Mouse (Mus musculus) skeletal muscle tissue, adult 2 months (tissue): ENCODE data around the gene Akap5.

ENCODE experiments used
- DNase-seq: peaks from one replicate; pipeline ENCODE4 v3.0.0-alpha.2; 2012; ENCODE audit warnings: low read depth, low spot score

Akap5 gene

DNA sequence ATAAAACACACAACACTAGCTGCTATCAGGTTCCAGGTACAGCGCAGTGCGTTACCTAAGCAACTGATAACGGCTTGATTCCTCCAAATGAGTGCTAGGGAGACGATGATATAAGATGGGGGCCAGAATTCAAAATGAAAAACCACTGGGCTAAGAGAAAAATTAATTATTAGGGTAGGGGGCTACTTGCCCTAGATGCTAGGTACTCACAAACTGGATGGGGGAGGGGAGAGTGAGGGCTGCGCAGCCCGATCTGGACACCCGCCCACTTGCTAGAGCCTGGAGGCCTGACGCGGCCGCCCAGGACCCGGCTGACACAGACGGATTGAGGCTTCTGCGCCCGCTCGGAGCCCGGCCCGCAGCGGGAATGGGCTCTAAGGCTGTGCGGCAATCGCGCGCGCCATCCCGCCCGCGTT lies 44.1 kb downstream of the Akap5 start:
- DNase-seq = peak; percentile 38

DNA sequence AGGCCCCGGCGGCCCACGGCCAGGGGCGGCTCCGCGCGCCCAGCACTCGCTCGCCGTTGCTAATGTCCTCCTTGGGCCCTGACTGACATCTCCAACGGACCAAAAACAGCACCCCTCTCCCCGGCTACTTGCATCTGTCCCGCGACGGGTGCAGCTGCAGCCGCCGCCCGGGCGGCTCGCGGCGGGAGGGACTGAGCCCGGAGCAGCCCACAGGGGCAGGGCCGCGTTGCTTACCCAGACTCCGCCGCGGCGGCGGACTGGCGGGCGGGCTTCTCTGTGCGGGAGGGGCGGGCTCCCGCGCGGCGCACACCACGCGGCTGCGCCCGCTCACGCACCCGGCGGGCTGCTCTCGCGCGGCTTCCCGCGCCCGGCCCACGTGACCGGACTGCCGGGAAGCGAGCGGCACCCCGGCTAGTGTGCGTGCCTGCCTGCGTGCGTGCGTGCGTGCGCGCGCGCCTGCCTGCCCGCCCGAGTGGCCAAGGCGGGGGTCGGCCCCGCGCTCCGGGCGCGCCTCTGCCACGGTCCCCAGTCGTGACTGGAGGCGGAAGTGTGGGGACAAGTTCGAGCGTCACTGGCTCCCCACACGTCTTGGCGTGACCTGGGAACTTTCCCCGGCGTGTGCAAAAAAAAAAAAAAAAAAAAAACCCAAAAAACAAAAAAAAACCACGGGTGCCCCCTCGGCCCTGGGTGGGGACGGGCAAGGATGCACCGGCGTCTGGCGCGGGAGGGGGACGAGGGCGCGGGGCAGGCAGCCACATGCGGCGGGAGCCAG lies 44.7 kb downstream of the Akap5 start, which contains the start of gene Zbtb25:
Zbtb25 (minus strand) TSS at position 397 of the 772 bp plus-strand sequence.
- peak; percentile 90 for DNase-seq

DNA sequence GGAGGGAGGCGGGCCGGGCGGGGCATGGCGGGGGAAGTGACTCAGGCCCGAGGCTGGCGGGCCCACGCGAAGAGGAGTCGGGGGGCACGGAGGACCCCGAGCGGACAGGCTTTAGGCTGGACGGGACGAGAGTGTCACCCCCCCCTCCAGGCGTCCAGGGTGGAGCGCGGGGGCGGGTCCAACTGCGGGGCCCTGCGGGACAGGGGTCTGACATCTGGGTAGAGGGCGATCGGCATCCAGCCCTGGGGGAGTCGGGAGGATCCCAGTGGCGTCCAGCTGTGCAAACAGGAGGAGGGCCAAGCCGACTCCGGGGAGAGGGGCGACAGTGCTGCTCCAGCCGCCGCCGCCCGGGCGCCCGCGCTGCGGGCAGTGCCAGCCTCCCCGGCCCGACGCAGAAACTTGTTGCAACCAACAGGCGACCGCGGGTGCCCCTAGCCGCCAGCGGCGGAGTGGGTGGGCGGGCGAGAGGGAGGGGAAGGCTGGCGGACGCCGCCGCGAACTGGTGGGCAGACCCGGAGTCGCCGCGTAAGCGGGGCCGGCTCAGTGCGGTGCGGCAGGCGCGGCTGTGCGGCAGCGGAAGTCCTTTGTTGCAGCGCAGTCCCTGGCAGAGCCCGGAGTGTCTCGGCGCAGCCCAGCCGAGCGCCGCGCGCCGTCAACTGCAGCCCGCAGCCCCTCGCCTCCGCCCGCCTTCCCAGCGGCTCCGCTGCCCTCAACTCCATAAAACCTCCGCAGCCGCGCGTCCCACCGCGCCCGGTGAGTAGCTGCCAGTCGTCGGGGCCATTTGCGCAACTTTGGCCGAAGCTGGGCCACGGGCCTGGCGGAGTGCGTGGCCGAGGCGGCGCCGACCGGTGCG lies 45.5 kb downstream of the Akap5 start, which contains the start of gene Zbtb1:
Zbtb1 (plus strand) TSS at position 289 of the 853 bp plus-strand sequence.
- DNase-seq = peak; percentile 75

- DNase-seq = peak; percentile 66
These were observed 46.3 kb downstream of the Akap5 start for GRCm38 (mm10) chr12:76370831-76371571.

- no peak for DNase-seq
These were observed 47.4 kb downstream of the Akap5 start for GRCm38 (mm10) chr12:76372046-76372445.

DNA sequence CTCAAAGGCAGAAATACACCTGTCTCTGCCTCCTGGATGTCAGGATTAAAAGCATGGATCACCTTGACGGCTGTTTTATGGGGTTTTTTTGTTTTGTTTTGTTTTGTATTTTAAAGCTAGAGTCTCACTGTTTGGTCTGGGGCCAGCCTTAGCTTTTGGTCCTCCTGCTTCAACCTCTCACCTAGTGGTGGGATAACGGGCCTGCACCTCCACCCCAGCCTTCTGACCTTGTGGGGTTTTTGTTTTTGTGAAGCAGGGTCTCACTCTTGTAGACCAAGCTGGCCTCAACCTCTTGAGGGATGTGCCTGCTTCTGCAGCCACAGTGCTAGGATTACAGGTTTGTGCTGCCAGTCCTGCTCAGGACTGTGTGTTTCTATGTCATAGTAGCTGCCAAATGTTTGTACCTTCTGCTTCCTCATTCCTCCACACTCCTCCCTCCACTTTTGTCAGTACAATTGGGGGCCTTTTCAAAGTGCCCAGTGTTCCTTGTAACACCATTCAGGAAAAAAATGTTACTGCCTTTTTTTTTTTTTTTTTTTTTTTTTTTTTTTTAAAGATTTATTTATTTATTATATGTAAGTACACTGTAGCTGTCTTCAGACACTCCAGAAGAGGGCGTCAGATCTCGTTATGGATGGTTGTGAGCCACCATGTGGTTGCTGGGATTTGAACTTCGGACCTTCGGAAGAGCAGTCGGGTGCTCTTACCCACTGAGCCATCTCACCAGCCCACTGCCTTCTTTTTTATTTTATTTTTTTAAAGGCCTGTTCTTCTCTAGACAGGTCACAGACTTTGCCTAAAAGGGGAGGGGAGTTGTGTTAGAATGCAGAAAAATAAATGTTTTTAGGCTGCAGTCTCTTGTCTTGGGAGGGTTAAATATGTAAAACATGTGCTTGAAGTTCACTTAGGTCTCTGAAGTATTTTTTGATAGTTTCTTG lies 48.5 kb downstream of the Akap5 start:
- no peak for DNase-seq

DNA sequence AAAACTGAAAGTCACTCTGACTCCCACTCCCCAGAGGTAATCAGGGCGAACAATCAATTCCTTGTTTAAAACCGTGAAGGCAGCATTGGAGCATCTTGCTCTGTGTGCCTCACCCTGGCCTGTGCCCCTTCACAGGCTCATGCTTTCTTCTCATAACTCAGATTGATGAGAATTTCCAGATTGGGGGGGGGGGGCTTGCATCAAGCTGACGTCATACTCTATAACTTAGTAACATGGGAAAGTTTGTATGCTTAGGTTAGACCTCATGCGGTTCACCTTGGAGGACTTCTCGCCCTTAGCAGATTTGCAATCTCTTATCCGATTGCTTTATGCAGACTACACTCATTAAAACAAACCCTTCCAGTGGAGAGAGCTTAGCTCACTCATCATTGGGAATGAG lies 49.3 kb downstream of the Akap5 start:
- DNase-seq = no peak

- no peak for DNase-seq
These were observed 50.2 kb downstream of the Akap5 start for GRCm38 (mm10) chr12:76374911-76375310.

- no peak for DNase-seq
These were observed 50.8 kb downstream of the Akap5 start for GRCm38 (mm10) chr12:76375506-76375905.

DNA sequence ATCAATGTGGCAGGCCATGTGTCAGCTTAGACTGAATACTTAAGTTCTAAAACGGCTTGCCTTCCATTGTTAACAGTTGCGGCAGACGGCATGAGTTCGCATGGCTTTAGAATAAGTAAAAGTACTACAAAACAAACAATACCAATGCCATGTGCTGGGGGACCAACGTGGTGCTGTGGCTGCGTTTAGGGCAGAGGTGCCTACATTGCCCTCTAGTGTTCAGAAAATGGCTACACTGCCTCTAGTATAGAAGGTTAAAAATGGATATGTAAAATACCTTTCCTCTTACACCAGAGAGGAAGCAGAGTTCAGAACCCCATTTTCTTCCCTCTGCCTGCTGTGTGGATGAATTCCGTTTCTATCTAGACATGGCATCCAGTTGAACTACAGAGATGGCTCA lies 52.0 kb downstream of the Akap5 start:
- DNase-seq = no peak

- DNase-seq = no peak
These were observed 52.4 kb downstream of the Akap5 start for GRCm38 (mm10) chr12:76377059-76377458.

DNA sequence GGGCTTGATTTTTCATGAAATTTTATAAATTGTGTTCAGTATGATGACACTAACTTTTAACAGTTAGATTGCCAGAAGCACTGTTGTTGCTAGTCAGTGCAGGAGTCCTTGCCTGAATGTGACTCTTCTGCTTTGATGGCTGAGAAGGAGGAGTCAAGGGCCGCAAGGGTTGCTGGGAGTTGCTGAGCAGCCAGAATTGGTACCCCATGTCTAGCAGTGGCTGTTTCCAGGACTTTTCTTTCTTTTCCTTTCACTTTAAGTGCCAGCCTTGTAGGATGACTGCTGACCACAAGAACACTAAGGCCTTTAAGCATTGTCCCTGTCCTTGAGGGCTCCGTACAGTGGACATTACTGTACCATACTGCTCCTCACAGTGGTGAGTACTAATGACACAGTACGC lies 53.0 kb downstream of the Akap5 start:
- DNase-seq = no peak

- no peak for DNase-seq
These were observed 53.9 kb downstream of the Akap5 start for GRCm38 (mm10) chr12:76378556-76378955.

GRCm38 (mm10) chr12:76380151-76380550 lies 55.5 kb downstream of the Akap5 start:
- DNase-seq = no peak
